Mouse (Mus musculus): ENCODE measurements around the gene Inka1. TPM values are rescaled to one million over a fixed set of nuclear protein-coding genes. Genes with fewer than 3 reads are reported as not detected.

The Inka1 gene
- polyA plus RNA-seq, 2 experiments = 79.6 to 112 TPM

DNA sequence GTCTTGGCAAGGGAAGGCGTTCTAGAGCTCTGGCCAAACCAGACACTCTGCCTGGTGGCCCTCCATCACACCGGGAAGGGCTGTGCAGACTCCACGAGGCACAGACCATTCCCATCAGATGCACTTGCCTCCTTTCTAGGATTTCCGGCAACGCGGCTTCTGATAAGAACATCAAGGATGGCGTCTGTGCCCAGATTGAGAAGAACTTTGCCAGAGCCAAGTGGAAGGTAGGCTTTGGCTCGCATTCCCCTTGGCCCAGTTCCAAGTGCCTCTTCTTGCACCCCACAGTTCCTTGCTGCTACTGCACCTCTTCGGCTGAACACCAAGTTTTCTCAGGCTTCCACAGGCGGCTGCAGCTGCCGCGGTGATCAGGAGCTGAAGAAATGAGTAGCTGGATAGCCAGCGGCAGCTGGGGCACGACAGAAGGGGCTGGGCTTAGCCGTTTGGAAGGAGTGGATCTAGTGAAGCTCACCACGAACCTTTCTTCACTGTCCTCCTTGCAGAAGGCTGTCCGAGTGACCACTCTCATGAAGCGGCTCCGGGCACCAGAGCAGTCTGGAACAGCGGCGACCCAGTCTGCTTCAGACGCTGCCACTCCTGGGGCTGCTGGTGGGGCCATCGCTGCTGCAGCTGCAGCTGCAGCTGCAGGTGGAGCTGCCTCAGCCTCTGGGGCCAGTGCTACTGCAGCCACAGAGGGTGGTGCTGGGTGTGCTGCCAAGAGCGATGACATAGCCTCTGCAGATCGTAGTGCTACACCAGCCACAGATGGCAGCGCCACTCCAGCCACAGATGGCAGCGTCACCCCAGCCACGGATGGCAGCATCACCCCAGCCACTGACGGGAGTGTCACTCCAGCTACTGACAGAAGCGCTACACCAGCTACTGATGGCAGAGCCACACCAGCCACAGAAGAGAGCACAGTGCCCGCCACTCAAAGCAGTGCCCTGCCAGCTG lies 38.2 kb downstream of the Inka1 start:
- Histone ChIP-seq H3K9ac (ENCODE audit: low read depth, low read length, severe bottlenecking) (no peak overlapping the region), H3K9me3 (ENCODE audit: control insufficient read depth, low read length) (no peaks in the 10 kb centered on the region), H3K4me1 (ENCODE audit: control insufficient read depth, insufficient read depth, low read length) (peaks cover 3% of the 10 kb centered on the region; the same call in 1 of the 2 replicates), H3K27me3 (ENCODE audit: control insufficient read depth, insufficient read depth, low read length) (no peaks in the 10 kb centered on the region), H3K4me3 (replicated peaks; ENCODE audit: low read length) (no peak overlapping the region), H3K36me3 (ENCODE audit: control insufficient read depth, insufficient read depth, low read length) (no peaks in the 10 kb centered on the region; the same call in 1 of the 2 replicates), H3K27ac (replicated peaks; ENCODE audit: low read depth, low read length) (no peak overlapping the region), H3K4me2 (replicated peaks; ENCODE audit: low read depth, low read length, severe bottlenecking) (no peak overlapping the region)
- WGBS = 88% methylated on average over 31 of the region's 31 CpGs
- ATAC-seq (ENCODE audit: low FRiP score, low read depth) = no peak
- DNase-seq (ENCODE audit: low spot score) = no peak
- no peak for TF ChIP-seq POLR2A (IDR thresholded peaks at IDR 0.05; ENCODE audit: borderline replicate concordance, extremely low read depth, insufficient read depth, insufficient read length)

DNA sequence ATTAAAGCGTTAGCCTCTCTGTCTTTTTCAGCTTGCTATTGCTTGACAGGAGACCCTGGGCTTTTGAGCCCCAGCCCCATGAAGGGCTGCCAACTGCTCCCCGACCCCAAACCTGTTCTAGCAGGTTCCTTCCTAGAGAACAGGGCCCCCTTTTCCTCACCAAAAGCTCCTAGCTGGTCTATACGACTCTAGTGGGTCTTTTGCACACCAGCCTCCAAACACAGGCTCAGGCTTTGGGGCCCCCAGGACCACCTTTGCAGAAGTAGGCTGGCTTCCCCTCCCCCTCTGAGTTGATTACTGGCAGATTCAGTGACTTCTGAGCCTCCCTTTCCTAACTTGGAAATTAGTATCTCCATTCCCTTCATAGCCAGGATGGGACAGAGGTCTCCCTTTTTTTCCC lies 48.8 kb downstream of the Inka1 start:
- H3K27ac ChIP-seq (replicated peaks; ENCODE audit: low read depth, low read length) = no peak overlapping the region
- H3K27me3 ChIP-seq (ENCODE audit: control insufficient read depth, insufficient read depth, low read length) = no peaks in the 10 kb centered on the region
- peak overlapping the region; percentile 97 for H3K4me2 ChIP-seq (replicated peaks; ENCODE audit: low read depth, low read length, severe bottlenecking)
- ATAC-seq (ENCODE audit: low FRiP score, low read depth) (no peak), DNase-seq (ENCODE audit: low spot score) (no peak)
- no peaks in the 10 kb centered on the region for H3K36me3 ChIP-seq (ENCODE audit: control insufficient read depth, insufficient read depth, low read length)
- TF ChIP-seq POLR2A (IDR thresholded peaks at IDR 0.05; ENCODE audit: borderline replicate concordance, extremely low read depth, insufficient read depth, insufficient read length) = no peak
- WGBS = 9% methylated on average over 3 of the region's 3 CpGs
- no peak overlapping the region for H3K9ac ChIP-seq (ENCODE audit: low read depth, low read length, severe bottlenecking)
- peak overlapping the region; percentile 57 for H3K4me3 ChIP-seq (replicated peaks; ENCODE audit: low read length)
- no peaks in the 10 kb centered on the region for H3K9me3 ChIP-seq (ENCODE audit: control insufficient read depth, low read length)
- H3K4me1 ChIP-seq (ENCODE audit: control insufficient read depth, insufficient read depth, low read length) = peaks cover 11% of the 10 kb centered on the region

DNA sequence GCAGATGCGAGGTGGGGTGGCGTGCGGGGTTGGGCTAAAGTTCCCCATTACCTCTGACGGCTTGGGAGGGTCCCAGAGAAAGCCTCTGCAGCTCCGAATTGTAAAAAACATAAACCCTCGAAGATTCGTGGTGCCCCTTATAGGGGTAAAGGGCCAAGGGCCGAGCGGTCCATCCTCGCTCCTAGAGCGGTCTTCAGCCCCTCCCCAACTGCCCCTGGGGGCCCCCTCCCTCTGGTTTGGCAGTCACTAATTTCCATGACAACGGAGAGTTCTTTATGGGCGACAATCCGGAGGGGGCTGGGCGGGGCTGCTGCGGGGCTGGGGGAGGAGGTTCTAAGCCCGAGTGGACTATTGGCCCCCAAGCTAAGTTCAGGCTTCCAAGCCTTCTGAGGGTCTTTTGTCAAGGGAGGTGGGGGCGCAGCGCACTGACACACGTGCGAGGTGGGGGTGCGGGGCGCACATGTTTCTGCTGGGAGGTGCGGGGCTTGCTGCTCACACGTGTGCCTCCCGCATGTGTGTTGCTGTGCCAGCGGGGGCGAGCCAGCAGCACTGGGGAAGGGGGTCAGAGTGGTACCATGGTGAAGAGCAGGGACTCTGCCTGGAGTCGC lies 49.4 kb downstream of the Inka1 start:
- 3% methylated on average over 27 of the region's 29 CpGs for WGBS
- Histone ChIP-seq H3K4me2 (replicated peaks; ENCODE audit: low read depth, low read length, severe bottlenecking) (peak overlapping the region; percentile 97), H3K9me3 (ENCODE audit: control insufficient read depth, low read length) (no peaks in the 10 kb centered on the region), H3K4me3 (replicated peaks; ENCODE audit: low read length) (peak overlapping the region; percentile 57), H3K4me1 (ENCODE audit: control insufficient read depth, insufficient read depth, low read length) (peaks cover 11% of the 10 kb centered on the region), H3K9ac (ENCODE audit: low read depth, low read length, severe bottlenecking) (peak overlapping the region; percentile 68), H3K36me3 (ENCODE audit: control insufficient read depth, insufficient read depth, low read length) (no peaks in the 10 kb centered on the region), H3K27me3 (ENCODE audit: control insufficient read depth, insufficient read depth, low read length) (no peaks in the 10 kb centered on the region), H3K27ac (replicated peaks; ENCODE audit: low read depth, low read length) (no peak overlapping the region)
- ATAC-seq (ENCODE audit: low FRiP score, low read depth) (peak; percentile 23; the same call in 1 of the 2 replicates), DNase-seq (ENCODE audit: low spot score) (no peak)
- no peak for TF ChIP-seq POLR2A (IDR thresholded peaks at IDR 0.05; ENCODE audit: borderline replicate concordance, extremely low read depth, insufficient read depth, insufficient read length)

DNA sequence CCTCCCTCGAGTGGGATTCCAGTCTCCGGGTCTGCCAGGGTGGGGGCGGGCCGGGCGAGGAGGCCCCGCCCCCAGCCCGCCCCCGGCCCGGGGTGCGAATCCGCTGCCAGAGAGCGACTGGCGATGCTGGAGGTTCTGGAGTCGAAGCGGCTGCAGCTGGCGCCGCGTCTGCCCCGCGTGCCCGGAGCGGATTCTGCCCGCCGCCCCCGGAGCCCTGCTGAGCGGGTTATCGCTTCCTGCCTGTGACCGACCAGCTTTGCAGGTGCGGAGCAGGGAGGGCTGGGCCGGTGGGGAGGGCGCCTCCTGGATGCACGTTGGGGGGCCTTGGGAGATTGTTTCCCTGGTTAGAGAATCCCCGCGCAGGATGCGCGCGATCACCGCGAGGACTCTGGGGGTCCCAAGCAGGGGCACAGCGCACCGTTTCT lies 49.9 kb downstream of the Inka1 start:
- Histone ChIP-seq H3K9me3 (ENCODE audit: control insufficient read depth, low read length) (no peaks in the 10 kb centered on the region), H3K9ac (ENCODE audit: low read depth, low read length, severe bottlenecking) (peak overlapping the region; percentile 68), H3K27me3 (ENCODE audit: control insufficient read depth, insufficient read depth, low read length) (no peaks in the 10 kb centered on the region), H3K27ac (replicated peaks; ENCODE audit: low read depth, low read length) (no peak overlapping the region), H3K4me2 (replicated peaks; ENCODE audit: low read depth, low read length, severe bottlenecking) (peak overlapping the region; percentile 97), H3K36me3 (ENCODE audit: control insufficient read depth, insufficient read depth, low read length) (no peaks in the 10 kb centered on the region), H3K4me3 (replicated peaks; ENCODE audit: low read length) (peak overlapping the region; percentile 57), H3K4me1 (ENCODE audit: control insufficient read depth, insufficient read depth, low read length) (peaks cover 11% of the 10 kb centered on the region)
- WGBS = under 1% methylated on average over 36 of the region's 41 CpGs
- peak; percentile 38 for ATAC-seq (ENCODE audit: low FRiP score, low read depth)
- peak; percentile 31 for DNase-seq (ENCODE audit: low spot score)
- TF ChIP-seq POLR2A (IDR thresholded peaks at IDR 0.05; ENCODE audit: borderline replicate concordance, extremely low read depth, insufficient read depth, insufficient read length) = no peak

DNA sequence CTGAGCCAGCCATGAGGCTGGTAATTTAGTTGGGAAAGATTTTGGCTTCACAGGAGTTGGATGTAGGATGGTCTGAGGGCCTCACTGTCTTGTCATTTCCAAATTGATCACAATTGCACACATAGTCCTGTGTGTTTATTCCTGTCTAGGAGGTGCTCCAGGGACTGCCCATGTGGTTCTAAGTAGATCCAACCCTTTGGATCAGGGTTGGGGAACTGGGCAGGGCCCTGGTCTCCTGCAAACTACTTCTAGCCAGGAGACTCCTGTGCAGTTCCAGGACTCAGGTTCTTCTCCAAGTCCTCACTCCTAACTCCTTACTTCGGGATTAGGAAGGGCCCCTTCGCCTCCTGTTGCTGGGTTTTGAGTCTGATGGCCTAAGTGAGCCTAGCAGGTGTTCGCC lies 50.3 kb downstream of the Inka1 start, which contains the start of gene Camkv:
Gene Camkv (plus strand): TSS at position 301 of the 400 bp plus-strand sequence.
- Histone ChIP-seq H3K36me3 (ENCODE audit: control insufficient read depth, insufficient read depth, low read length) (no peaks in the 10 kb centered on the region), H3K27me3 (ENCODE audit: control insufficient read depth, insufficient read depth, low read length) (no peaks in the 10 kb centered on the region), H3K4me1 (ENCODE audit: control insufficient read depth, insufficient read depth, low read length) (peaks cover 11% of the 10 kb centered on the region), H3K9me3 (ENCODE audit: control insufficient read depth, low read length) (no peaks in the 10 kb centered on the region), H3K27ac (replicated peaks; ENCODE audit: low read depth, low read length) (no peak within 1 kb of the TSS), H3K4me3 (replicated peaks; ENCODE audit: low read length) (peak within 1 kb of the TSS; percentile 57), H3K9ac (ENCODE audit: low read depth, low read length, severe bottlenecking) (peak within 1 kb of the TSS; percentile 68), H3K4me2 (replicated peaks; ENCODE audit: low read depth, low read length, severe bottlenecking) (peak within 1 kb of the TSS; percentile 97)
- 2% methylated on average over 3 of the region's 3 CpGs for WGBS
- TF ChIP-seq POLR2A (IDR thresholded peaks at IDR 0.05; ENCODE audit: borderline replicate concordance, extremely low read depth, insufficient read depth, insufficient read length) = no peak
- ATAC-seq (ENCODE audit: low FRiP score, low read depth) (no peak), DNase-seq (ENCODE audit: low spot score) (no peak)

Other genes starting within 250 kb of the Inka1 start
- gene Rbm5, start 214.9 kb downstream of the Inka1 start, polyA plus RNA-seq (2012; rRNA removed) = 185 and 196 TPM in 2 replicates
- gene Rbm5, start 214.9 kb downstream of the Inka1 start, polyA plus RNA-seq (2014; fragmentation: Nextera tagmentation; extraction: Ambion mirVana) = 163 and 181 TPM in 2 replicates
- gene Rbm6, start 112.6 kb downstream of the Inka1 start, polyA plus RNA-seq (2012; rRNA removed) = 49.9 and 68.2 TPM in 2 replicates
- 56.1 and 63.0 TPM in 2 replicates for gene Rbm6, start 112.6 kb downstream of the Inka1 start, polyA plus RNA-seq (2014; fragmentation: Nextera tagmentation; extraction: Ambion mirVana)
- gene Mon1a, start 97.7 kb downstream of the Inka1 start, polyA plus RNA-seq (2012; rRNA removed) = 20.0 and 24.1 TPM in 2 replicates
- gene Mon1a, start 97.7 kb downstream of the Inka1 start, polyA plus RNA-seq (2014; fragmentation: Nextera tagmentation; extraction: Ambion mirVana) = 12.3 and 15.3 TPM in 2 replicates
- gene Mst1r, start 79.0 kb downstream of the Inka1 start, polyA plus RNA-seq (2012; rRNA removed) = 14.1 and 21.9 TPM in 2 replicates
- gene Mst1r, start 79.0 kb downstream of the Inka1 start, polyA plus RNA-seq (2014; fragmentation: Nextera tagmentation; extraction: Ambion mirVana) = 1.4 and 2.3 TPM in 2 replicates
- gene Actl11, start 57.4 kb downstream of the Inka1 start, polyA plus RNA-seq (2012; rRNA removed) = 0.03 TPM in 1 of 2 replicates, not detected in the other
- not detected in 2 replicates for gene Actl11, start 57.4 kb downstream of the Inka1 start, polyA plus RNA-seq (2014; fragmentation: Nextera tagmentation; extraction: Ambion mirVana)
- 14.2 and 16.7 TPM in 2 replicates for gene Camkv, start 50.2 kb downstream of the Inka1 start, polyA plus RNA-seq (2012; rRNA removed)
- gene Camkv, start 50.2 kb downstream of the Inka1 start, polyA plus RNA-seq (2014; fragmentation: Nextera tagmentation; extraction: Ambion mirVana) = 3.5 and 4.5 TPM in 2 replicates
- 10.5 and 14.3 TPM in 2 replicates for gene Traip, start 35.7 kb downstream of the Inka1 start, polyA plus RNA-seq (2012; rRNA removed)
- 18.6 and 22.5 TPM in 2 replicates for gene Traip, start 35.7 kb downstream of the Inka1 start, polyA plus RNA-seq (2014; fragmentation: Nextera tagmentation; extraction: Ambion mirVana)
- gene Uba7, start 10.4 kb downstream of the Inka1 start, polyA plus RNA-seq (2012; rRNA removed) = 28.2 and 33.6 TPM in 2 replicates
- gene Uba7, start 10.4 kb downstream of the Inka1 start, polyA plus RNA-seq (2014; fragmentation: Nextera tagmentation; extraction: Ambion mirVana) = 32.2 and 33.4 TPM in 2 replicates
- 16.7 and 19.6 TPM in 2 replicates for gene Gm20661, start 2.8 kb downstream of the Inka1 start, polyA plus RNA-seq (2012; rRNA removed)
- 7.9 and 8.2 TPM in 2 replicates for gene Gm20661, start 2.8 kb downstream of the Inka1 start, polyA plus RNA-seq (2014; fragmentation: Nextera tagmentation; extraction: Ambion mirVana)
- 63.3 and 98.3 TPM in 2 replicates for gene Cdhr4, start 6.6 kb upstream of the Inka1 start, polyA plus RNA-seq (2012; rRNA removed)
- 13.0 and 20.6 TPM in 2 replicates for gene Cdhr4, start 6.6 kb upstream of the Inka1 start, polyA plus RNA-seq (2014; fragmentation: Nextera tagmentation; extraction: Ambion mirVana)
- 6.8 and 12.4 TPM in 2 replicates for gene Gm20662, start 10.5 kb upstream of the Inka1 start, polyA plus RNA-seq (2012; rRNA removed)
- 0.66 and 0.76 TPM in 2 replicates for gene Gm20662, start 10.5 kb upstream of the Inka1 start, polyA plus RNA-seq (2014; fragmentation: Nextera tagmentation; extraction: Ambion mirVana)
- gene Ip6k1, start 16.6 kb upstream of the Inka1 start, polyA plus RNA-seq (2012; rRNA removed) = 83.3 and 105 TPM in 2 replicates
- 34.6 and 40.4 TPM in 2 replicates for gene Ip6k1, start 16.6 kb upstream of the Inka1 start, polyA plus RNA-seq (2014; fragmentation: Nextera tagmentation; extraction: Ambion mirVana)
- gene Gmppb, start 63.4 kb upstream of the Inka1 start, polyA plus RNA-seq (2012; rRNA removed) = 30.4 and 32.1 TPM in 2 replicates
- gene Gmppb, start 63.4 kb upstream of the Inka1 start, polyA plus RNA-seq (2014; fragmentation: Nextera tagmentation; extraction: Ambion mirVana) = 37.4 and 41.3 TPM in 2 replicates
- 5.0 and 6.8 TPM in 2 replicates for gene Amigo3, start 67.3 kb upstream of the Inka1 start, polyA plus RNA-seq (2012; rRNA removed)
- gene Amigo3, start 67.3 kb upstream of the Inka1 start, polyA plus RNA-seq (2014; fragmentation: Nextera tagmentation; extraction: Ambion mirVana) = 4.7 and 4.8 TPM in 2 replicates
- 0.93 and 1.1 TPM in 2 replicates for gene Mst1, start 94.6 kb upstream of the Inka1 start, polyA plus RNA-seq (2012; rRNA removed)
- 1.3 and 1.6 TPM in 2 replicates for gene Mst1, start 94.6 kb upstream of the Inka1 start, polyA plus RNA-seq (2014; fragmentation: Nextera tagmentation; extraction: Ambion mirVana)
- 67.9 and 89.0 TPM in 2 replicates for gene Rnf123, start 97.5 kb upstream of the Inka1 start, polyA plus RNA-seq (2012; rRNA removed)
- 32.4 and 33.0 TPM in 2 replicates for gene Rnf123, start 97.5 kb upstream of the Inka1 start, polyA plus RNA-seq (2014; fragmentation: Nextera tagmentation; extraction: Ambion mirVana)
- gene Apeh, start 108.7 kb upstream of the Inka1 start, polyA plus RNA-seq (2012; rRNA removed) = 55.6 and 64.6 TPM in 2 replicates
- 38.6 and 41.3 TPM in 2 replicates for gene Apeh, start 108.7 kb upstream of the Inka1 start, polyA plus RNA-seq (2014; fragmentation: Nextera tagmentation; extraction: Ambion mirVana)
- gene Bsn, start 204.5 kb upstream of the Inka1 start, polyA plus RNA-seq (2012; rRNA removed) = 1.1 and 1.3 TPM in 2 replicates
- 0.68 and 0.73 TPM in 2 replicates for gene Bsn, start 204.5 kb upstream of the Inka1 start, polyA plus RNA-seq (2014; fragmentation: Nextera tagmentation; extraction: Ambion mirVana)

Data from limb, embryonic 14.5 days (tissue).